In the genomic region with DNA sequence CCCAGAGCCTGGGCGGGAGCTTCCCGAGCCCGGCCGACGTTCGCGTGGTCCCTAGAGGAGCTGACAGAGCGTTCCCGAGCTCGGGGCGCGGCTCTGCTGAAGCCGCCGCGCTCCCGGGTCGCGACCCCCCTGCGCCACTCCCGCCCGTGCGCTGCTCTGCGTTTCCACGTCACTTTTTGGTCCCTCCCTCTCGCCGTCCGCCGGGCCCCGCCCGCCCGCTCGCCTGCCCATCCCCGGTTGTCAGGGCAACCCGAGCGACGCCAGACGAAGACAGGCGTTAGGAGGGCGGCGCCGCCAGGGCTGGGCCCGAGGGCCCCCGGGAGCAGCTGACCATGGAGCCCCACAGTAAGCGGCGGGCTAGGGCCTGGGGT, we compare ENCODE assay signal across 8 mouse cellular contexts. TPM values are rescaled to one million over a fixed set of nuclear protein-coding genes. Genes with fewer than 3 reads are reported as not detected.
DNase-seq lines count a peak whose midpoint lies in the region; ATAC-seq and TF ChIP-seq lines count a peak whose summit lies in the region.

A gene (plus strand): TSS at position 236 of the 371 bp plus-strand sequence.

- H3K4me3 ChIP-seq in ES-Bruce4 (ENCODE audit: low read depth, low read length): peak within 1 kb of the TSS; percentile 90
- H3K4me3 ChIP-seq in forebrain, embryonic 12.5 days (replicated peaks): peak within 1 kb of the TSS; percentile 86
- peak within 1 kb of the TSS; percentile 74 for H3K4me3 ChIP-seq in heart, postnatal 0 days (ENCODE audit: low read depth, low read length)
- peak within 1 kb of the TSS; percentile 84 for H3K4me3 ChIP-seq in lung, adult 2 months (replicated peaks; ENCODE audit: extremely low read depth, low read depth, low read length)
- peak within 1 kb of the TSS; percentile 85 for H3K4me3 ChIP-seq in neural tube, embryonic 15.5 days (replicated peaks)

- no peak for TF ChIP-seq EP300 in ES-Bruce4 (IDR thresholded peaks at IDR 0.05; ENCODE audit: insufficient read depth, low read depth, low read length)
- TF ChIP-seq EP300 in heart, postnatal 0 days (IDR thresholded peaks at IDR 0.05; ENCODE audit: low read depth): no peak

- TF ChIP-seq CTCF in ES-Bruce4 (IDR thresholded peaks at IDR 0.05; ENCODE audit: low read depth, low read length): no peak
- TF ChIP-seq CTCF in heart, postnatal 0 days (IDR thresholded peaks at IDR 0.05; ENCODE audit: low read depth): no peak
- no peak for TF ChIP-seq CTCF in lung, adult 2 months (IDR thresholded peaks at IDR 0.05; ENCODE audit: insufficient read depth, low read length)

- no peaks in the 10 kb centered on the region for H3K36me3 ChIP-seq in ES-Bruce4 (ENCODE audit: control insufficient read depth, insufficient read depth, low read length, poor library complexity, severe bottlenecking)
- no peaks in the 10 kb centered on the region for H3K36me3 ChIP-seq in forebrain, embryonic 12.5 days (replicated peaks)
- H3K36me3 ChIP-seq in heart, postnatal 0 days (replicated peaks; ENCODE audit: control insufficient read depth, insufficient read depth, low read length): no peaks in the 10 kb centered on the region
- H3K36me3 ChIP-seq in neural tube, embryonic 15.5 days: no peaks in the 10 kb centered on the region

- H3K9me3 ChIP-seq in ES-Bruce4 (replicated peaks; ENCODE audit: control insufficient read depth, insufficient read depth, low read length, poor library complexity, severe bottlenecking): no peaks in the 10 kb centered on the region
- H3K9me3 ChIP-seq in forebrain, embryonic 12.5 days: no peaks in the 10 kb centered on the region
- no peaks in the 10 kb centered on the region for H3K9me3 ChIP-seq in heart, postnatal 0 days (replicated peaks; ENCODE audit: control insufficient read depth, low read length)
- no peaks in the 10 kb centered on the region for H3K9me3 ChIP-seq in neural tube, embryonic 15.5 days (replicated peaks)

- no peaks in the 10 kb centered on the region for H3K27me3 ChIP-seq in ES-Bruce4 (ENCODE audit: control insufficient read depth, insufficient read depth, low read length, poor library complexity, severe bottlenecking)
- H3K27me3 ChIP-seq in forebrain, embryonic 12.5 days: no peaks in the 10 kb centered on the region
- no peaks in the 10 kb centered on the region for H3K27me3 ChIP-seq in heart, postnatal 0 days (ENCODE audit: control insufficient read depth, insufficient read depth, low read length)
- no peaks in the 10 kb centered on the region for H3K27me3 ChIP-seq in neural tube, embryonic 15.5 days (replicated peaks)

- no peaks in the 10 kb centered on the region for H3K4me1 ChIP-seq in ES-Bruce4 (ENCODE audit: control insufficient read depth, insufficient read depth, low read length)
- H3K4me1 ChIP-seq in forebrain, embryonic 12.5 days: peaks cover 15% of the 10 kb centered on the region
- H3K4me1 ChIP-seq in heart, postnatal 0 days (ENCODE audit: control insufficient read depth, insufficient read depth): peaks cover 22% of the 10 kb centered on the region; the same call in 1 of the 2 replicates
- H3K4me1 ChIP-seq in lung, adult 2 months (ENCODE audit: control insufficient read depth, insufficient read depth, low read length): peaks cover 9% of the 10 kb centered on the region
- H3K4me1 ChIP-seq in neural tube, embryonic 15.5 days: peaks cover 31% of the 10 kb centered on the region

- peak; percentile 92 for ATAC-seq in forebrain, embryonic 12.5 days (ENCODE audit: low FRiP score)
- ATAC-seq in heart, postnatal 0 days (ENCODE audit: insufficient read depth, low read depth): peak; percentile 94
- ATAC-seq in neural tube, embryonic 15.5 days (ENCODE audit: low FRiP score): peak; percentile 93

- under 1% methylated on average over 45 of the region's 45 CpGs for WGBS in forebrain, embryonic 12.5 days
- WGBS in heart, postnatal 0 days: under 1% methylated on average over 28 of the region's 45 CpGs
- WGBS in lung, adult 2 months: under 1% methylated on average over 45 of the region's 45 CpGs
- WGBS in neural tube, embryonic 15.5 days: under 1% methylated on average over 44 of the region's 45 CpGs

- no peak for TF ChIP-seq POLR2A in ES-Bruce4 (IDR thresholded peaks at IDR 0.05; ENCODE audit: insufficient read depth, low read length)
- TF ChIP-seq POLR2A in lung, adult 2 months (IDR thresholded peaks at IDR 0.05; ENCODE audit: borderline replicate concordance, extremely low read depth, low read depth, low read length): peak; percentile 45; the same call in 1 of the 2 replicates

- H3K4me2 ChIP-seq in forebrain, embryonic 12.5 days: peak within 1 kb of the TSS; percentile 85
- peak within 1 kb of the TSS; percentile 76 for H3K4me2 ChIP-seq in heart, postnatal 0 days (ENCODE audit: low read depth, low read length)
- H3K4me2 ChIP-seq in neural tube, embryonic 15.5 days: peak within 1 kb of the TSS; percentile 76

- peak within 1 kb of the TSS; percentile 85 for H3K9ac ChIP-seq in ES-Bruce4 (ENCODE audit: low read depth, poor library complexity, severe bottlenecking)
- peak within 1 kb of the TSS; percentile 86 for H3K9ac ChIP-seq in forebrain, embryonic 12.5 days
- H3K9ac ChIP-seq in heart, postnatal 0 days (replicated peaks; ENCODE audit: low read depth, low read length): peak within 1 kb of the TSS; percentile 69
- peak within 1 kb of the TSS; percentile 72 for H3K9ac ChIP-seq in neural tube, embryonic 15.5 days (replicated peaks)

- peak; percentile 82 for DNase-seq in c-Kit-positive CD71-positive TER-119-negative erythroid progenitor cells, embryonic 14.5 days (ENCODE audit: low read depth)
- DNase-seq in heart, postnatal 0 days (ENCODE audit: low spot score): peak; percentile 89
- DNase-seq in kidney, postnatal 4 days: peak; percentile 91 to 94
- peak; percentile 88 for DNase-seq in lung, adult 2 months
- peak; percentile 90 for DNase-seq in testis, postnatal 14 days (ENCODE audit: low spot score)

- H3K27ac ChIP-seq in ES-Bruce4 (ENCODE audit: insufficient read depth, low read length): no peak within 1 kb of the TSS
- H3K27ac ChIP-seq in forebrain, embryonic 12.5 days: 0 out of 2 replicates have a peak within 1 kb of the TSS, but pooled peaks have one; percentile 63
- H3K27ac ChIP-seq in heart, postnatal 0 days (ENCODE audit: low read depth): peak within 1 kb of the TSS; percentile 41; the same call in 1 of the 2 replicates
- H3K27ac ChIP-seq in neural tube, embryonic 15.5 days (replicated peaks): no peak within 1 kb of the TSS

RNA-seq across cellular contexts. Expression of the gene that starts here (rescaled TPM):
- polyA plus RNA-seq in ES-Bruce4 (2011; ENCODE audit: insufficient read depth, insufficient read length, low read depth, missing spikeins): 1.7 and 3.1 TPM in 2 replicates
- polyA plus RNA-seq in forebrain, embryonic 12.5 days (2016; fragmentation: Nextera tagmentation; extraction: Ambion mirVana): 1.5 TPM in 2 replicates
- total RNA-seq in heart, postnatal 0 days (2014; rRNA removed; ENCODE audit: low replicate concordance): not detected in 2 replicates
- 0.08 and 0.41 TPM in 2 replicates for polyA plus RNA-seq in heart, postnatal 0 days (2015; fragmentation: Nextera tagmentation; extraction: Ambion mirVana)
- polyA plus RNA-seq in lung, adult 2 months (2012; rRNA removed): 1.0 and 3.3 TPM in 2 replicates
- 2.8 and 3.5 TPM in 2 replicates for polyA plus RNA-seq in neural tube, embryonic 15.5 days (2015; fragmentation: Nextera tagmentation; extraction: Ambion mirVana)

Comparison
In these comparisons a context has a peak if more than half of its experiments do, and no peak if none do; other contexts are left out.
1. Peak in DNase-seq, ATAC-seq, H3K4me3 ChIP-seq, H3K27ac ChIP-seq, H3K9ac ChIP-seq and H3K4me2 ChIP-seq in heart, postnatal 0 days; RNA of the gene not detected or under 1 TPM.